Mouse (Mus musculus) forebrain, embryonic 15.5 days (tissue): ENCODE measurements around the gene Cd38. TPM values are rescaled to one million over a fixed set of nuclear protein-coding genes. Genes with fewer than 3 reads are reported as not detected.
A peak's percentile ranks its signal among the peaks of the same experiment; 100 is the strongest.

Experiments
- ATAC-seq: fragments of 200-750 bp; cut with Nextera tagmentation; replicated peaks from 2 replicates; pipeline ENCODE4 v1.8.0; 2017; ENCODE audit warnings: mild to moderate bottlenecking, moderate TSS enrichment, moderate library complexity
- H3K27ac ChIP-seq: fragments of 300-500 bp; sonication (generic); replicated peaks from 2 replicates; pipeline ENCODE4 v1.5.1; 2015; ENCODE audit warnings: mild to moderate bottlenecking, inconsistent platforms
- H3K27me3 ChIP-seq: fragments of 300-500 bp; sonication (generic); 2 replicates; pipeline ENCODE4 v1.6.1; 2015; ENCODE audit warnings: inconsistent platforms
- H3K36me3 ChIP-seq: fragments of 300-500 bp; sonication (generic); 2 replicates; pipeline ENCODE4 v1.6.1; 2015; ENCODE audit warnings: mild to moderate bottlenecking, inconsistent platforms
- H3K4me1 ChIP-seq: fragments of 300-500 bp; sonication (generic); 2 replicates; pipeline ENCODE4 v1.6.1; 2015; ENCODE audit warnings: inconsistent platforms
- H3K4me2 ChIP-seq: fragments of 300-500 bp; sonication (generic); replicated peaks from 2 replicates; pipeline ENCODE4 v1.6.1; 2015; ENCODE audit warnings: mild to moderate bottlenecking, inconsistent platforms
- H3K4me3 ChIP-seq: fragments of 300-500 bp; sonication (generic); 2 replicates; pipeline ENCODE4 v1.5.1; 2015; ENCODE audit warnings: mild to moderate bottlenecking, inconsistent platforms
- H3K9ac ChIP-seq: fragments of 300-500 bp; sonication (generic); replicated peaks from 2 replicates; pipeline ENCODE4 v1.6.1; 2015; ENCODE audit warnings: mild to moderate bottlenecking, inconsistent platforms
- H3K9me3 ChIP-seq: fragments of 300-500 bp; sonication (generic); 2 replicates; pipeline ENCODE4 v1.6.1; 2016; ENCODE audit warnings: inconsistent platforms
- WGBS: fragments of 180-500 bp; shearing (Covaris S2); methylation state at CpG from one replicate; pipeline ENCODE4 v1.1.7; 2015; ENCODE audit warnings: mixed read lengths; 5-methylcytosine and 5-hydroxymethylcytosine counted together
- polyA plus RNA-seq: library from polyadenylated mRNA; unstranded; fragments of >200 nt; fragmentation: Nextera tagmentation; extraction: Ambion mirVana; gene quantifications from 2 replicates; pipeline ENCODE4 v1.2.1, GENCODE M21; 2015

Cd38 gene
- polyA plus RNA-seq, 1 experiment from 2014 or later, result 1.6 TPM

GRCm38 (mm10) chr5:43860670-43861431 lies 7.5 kb upstream of the Cd38 start:
- Histone ChIP-seq H3K4me2 (no peak overlapping the region), H3K27ac (no peak overlapping the region), H3K4me1 (no peaks in the 10 kb centered on the region), H3K27me3 (no peaks in the 10 kb centered on the region), H3K4me3 (no peak overlapping the region), H3K9me3 (no peaks in the 10 kb centered on the region), H3K9ac (no peak overlapping the region), H3K36me3 (no peaks in the 10 kb centered on the region)
- no peak for ATAC-seq
- WGBS, result 78% methylated on average over 5 of the region's 5 CpGs

GRCm38 (mm10) chr5:43863642-43864041 lies 4.7 kb upstream of the Cd38 start:
- Histone ChIP-seq H3K4me3 (no peak overlapping the region), H3K27me3 (no peaks in the 10 kb centered on the region), H3K36me3 (no peaks in the 10 kb centered on the region), H3K4me2 (no peak overlapping the region), H3K27ac (no peak overlapping the region), H3K9me3 (no peaks in the 10 kb centered on the region), H3K4me1 (peaks cover under 1% of the 10 kb centered on the region; the same call in 1 of the 2 replicates), H3K9ac (no peak overlapping the region)
- no peak for ATAC-seq
- WGBS, result 76% methylated on average over 6 of the region's 6 CpGs

DNA sequence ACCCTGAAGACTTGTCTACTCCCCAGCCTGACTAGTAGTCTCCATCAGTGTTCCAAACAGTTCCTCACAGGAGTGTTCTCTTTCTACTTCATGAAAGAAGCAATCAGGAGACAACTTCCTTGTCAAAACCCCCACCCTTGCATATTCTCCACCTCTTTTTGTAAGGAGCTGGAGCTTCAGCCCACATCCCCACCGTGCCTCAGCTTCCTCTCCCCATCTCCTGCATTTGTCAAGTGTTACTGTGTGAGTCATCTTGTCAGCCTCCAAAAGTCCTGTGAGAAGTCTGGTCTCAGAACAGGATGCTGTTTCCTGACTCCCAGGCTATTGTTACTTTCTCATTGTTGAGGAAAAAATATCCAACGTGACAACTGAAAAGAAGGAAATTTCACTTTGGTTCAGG lies 3.0 kb upstream of the Cd38 start:
- Histone ChIP-seq H3K9me3 (no peaks in the 10 kb centered on the region), H3K4me1 (peaks cover 8% of the 10 kb centered on the region), H3K4me2 (no peak overlapping the region), H3K9ac (no peak overlapping the region), H3K27me3 (no peaks in the 10 kb centered on the region), H3K36me3 (no peaks in the 10 kb centered on the region), H3K27ac (no peak overlapping the region), H3K4me3 (no peak overlapping the region)
- no peak for ATAC-seq
- 91% methylated on average over 2 of the region's 2 CpGs for WGBS

DNA sequence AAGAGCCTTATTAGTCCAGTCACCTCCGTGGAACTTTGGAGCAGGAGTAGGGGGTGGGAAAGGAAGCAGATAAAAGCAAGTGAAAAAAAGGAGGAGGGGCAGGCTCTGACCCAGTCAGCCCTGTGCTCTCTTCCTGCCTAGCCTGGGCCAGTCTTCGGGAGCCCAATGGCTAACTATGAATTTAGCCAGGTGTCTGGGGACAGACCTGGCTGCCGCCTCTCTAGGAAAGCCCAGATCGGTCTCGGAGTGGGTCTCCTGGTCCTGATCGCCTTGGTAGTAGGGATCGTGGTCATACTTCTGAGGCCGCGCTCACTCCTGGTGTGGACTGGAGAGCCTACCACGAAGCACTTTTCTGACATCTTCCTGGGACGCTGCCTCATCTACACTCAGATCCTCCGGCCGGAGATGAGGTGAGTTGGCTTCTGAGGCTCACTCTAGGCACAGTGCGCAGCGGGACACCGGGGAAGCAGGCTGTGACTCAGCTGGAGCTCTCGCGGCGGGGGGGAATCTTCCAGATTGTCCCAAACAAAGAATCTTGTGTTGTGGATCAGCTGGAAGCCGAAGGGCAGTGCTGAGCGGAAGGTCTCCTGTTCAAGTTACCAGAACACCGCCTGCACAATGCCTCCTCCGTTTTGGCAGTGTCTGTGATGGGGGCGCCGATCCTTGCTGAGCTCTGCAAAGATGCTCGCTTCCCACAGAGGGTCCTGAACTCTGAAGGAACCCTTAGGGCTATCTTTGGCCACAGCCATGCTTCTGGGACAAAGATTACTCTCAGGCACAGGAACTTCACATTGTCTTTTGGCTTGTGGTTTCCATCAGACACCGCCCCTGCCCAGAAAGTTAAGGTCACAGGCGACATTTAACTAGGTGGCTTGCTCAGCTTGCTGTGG lies 603 bp downstream of the Cd38 start:
- no peaks in the 10 kb centered on the region for H3K27me3 ChIP-seq
- H3K27ac ChIP-seq, result no peak overlapping the region
- H3K9ac ChIP-seq, result peak overlapping the region; percentile 22; the same call in 1 of the 2 replicates
- H3K9me3 ChIP-seq, result no peaks in the 10 kb centered on the region
- H3K4me3 ChIP-seq, result peak overlapping the region; percentile 30
- peaks cover 8% of the 10 kb centered on the region for H3K4me1 ChIP-seq
- 4% methylated on average over 28 of the region's 28 CpGs for WGBS
- no peaks in the 10 kb centered on the region for H3K36me3 ChIP-seq
- ATAC-seq, result 0 out of 2 replicates have a peak, but pooled peaks have one; percentile 35
- H3K4me2 ChIP-seq, result peak overlapping the region; percentile 58

DNA sequence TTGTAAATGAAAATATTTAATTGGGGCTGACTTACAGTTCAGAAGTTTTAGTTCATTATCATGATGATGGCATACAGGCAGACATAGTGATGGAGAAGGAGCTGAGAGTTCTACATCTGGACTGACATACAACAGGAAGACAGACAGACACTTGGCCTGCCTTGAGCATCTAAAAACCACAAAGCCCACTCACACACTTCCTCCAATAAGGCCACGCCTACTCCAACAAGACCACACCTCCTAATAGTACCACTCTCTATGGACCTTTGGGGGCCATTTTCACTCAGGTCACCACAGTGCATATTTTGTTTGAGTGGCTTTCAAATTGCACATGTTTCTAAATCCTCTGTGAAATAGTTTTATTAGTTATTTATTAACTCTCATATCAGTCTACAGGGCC lies 3.5 kb downstream of the Cd38 start:
- 78% methylated on average over 1 of the region's 1 CpGs for WGBS

DNA sequence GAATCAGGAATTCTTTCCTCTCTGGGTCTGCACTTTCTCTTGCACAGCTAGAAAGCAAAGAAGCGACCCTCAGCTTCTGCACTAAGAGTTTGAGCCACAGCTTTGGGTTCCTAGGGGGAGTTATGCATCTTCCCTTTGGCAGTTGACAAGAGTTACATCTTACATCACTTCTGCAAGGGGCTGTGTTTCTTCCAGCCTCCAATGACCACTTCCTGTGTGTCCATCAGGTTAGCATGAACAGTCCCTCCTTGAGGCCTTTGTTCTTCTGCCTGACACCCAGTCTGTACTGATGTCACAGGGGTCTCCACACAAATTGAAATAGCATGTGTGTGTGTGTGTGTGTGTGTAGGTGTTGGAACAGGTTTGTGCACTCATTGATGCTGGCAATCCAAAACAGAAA lies 4.3 kb downstream of the Cd38 start:
- no peak for ATAC-seq
- Histone ChIP-seq H3K36me3 (no peaks in the 10 kb centered on the region), H3K4me1 (peaks cover 8% of the 10 kb centered on the region), H3K9ac (no peak overlapping the region), H3K4me2 (no peak overlapping the region), H3K27me3 (no peaks in the 10 kb centered on the region), H3K9me3 (no peaks in the 10 kb centered on the region), H3K27ac (no peak overlapping the region), H3K4me3 (no peak overlapping the region)
- WGBS, result 72% methylated on average over 1 of the region's 1 CpGs

More for the DNA sequence above, 3.5 kb downstream of the Cd38 start:
- Histone ChIP-seq H3K4me3 (no peak overlapping the region), H3K27me3 (no peaks in the 10 kb centered on the region), H3K4me1 (peaks cover 8% of the 10 kb centered on the region), H3K27ac (no peak overlapping the region), H3K4me2 (no peak overlapping the region), H3K9ac (no peak overlapping the region), H3K9me3 (no peaks in the 10 kb centered on the region), H3K36me3 (no peaks in the 10 kb centered on the region)
- no peak for ATAC-seq

- H3K27ac ChIP-seq, result no peak overlapping the region
- H3K27me3 ChIP-seq, result no peaks in the 10 kb centered on the region
- H3K9me3 ChIP-seq, result no peaks in the 10 kb centered on the region
- H3K9ac ChIP-seq, result no peak overlapping the region
- 87% methylated on average over 3 of the region's 3 CpGs for WGBS
- no peaks in the 10 kb centered on the region for H3K36me3 ChIP-seq
- H3K4me1 ChIP-seq, result no peaks in the 10 kb centered on the region
- no peak overlapping the region for H3K4me2 ChIP-seq
- H3K4me3 ChIP-seq, result no peak overlapping the region
- ATAC-seq, result no peak
Measured at GRCm38 (mm10) chr5:43882034-43882433, 13.7 kb downstream of the Cd38 start.

DNA sequence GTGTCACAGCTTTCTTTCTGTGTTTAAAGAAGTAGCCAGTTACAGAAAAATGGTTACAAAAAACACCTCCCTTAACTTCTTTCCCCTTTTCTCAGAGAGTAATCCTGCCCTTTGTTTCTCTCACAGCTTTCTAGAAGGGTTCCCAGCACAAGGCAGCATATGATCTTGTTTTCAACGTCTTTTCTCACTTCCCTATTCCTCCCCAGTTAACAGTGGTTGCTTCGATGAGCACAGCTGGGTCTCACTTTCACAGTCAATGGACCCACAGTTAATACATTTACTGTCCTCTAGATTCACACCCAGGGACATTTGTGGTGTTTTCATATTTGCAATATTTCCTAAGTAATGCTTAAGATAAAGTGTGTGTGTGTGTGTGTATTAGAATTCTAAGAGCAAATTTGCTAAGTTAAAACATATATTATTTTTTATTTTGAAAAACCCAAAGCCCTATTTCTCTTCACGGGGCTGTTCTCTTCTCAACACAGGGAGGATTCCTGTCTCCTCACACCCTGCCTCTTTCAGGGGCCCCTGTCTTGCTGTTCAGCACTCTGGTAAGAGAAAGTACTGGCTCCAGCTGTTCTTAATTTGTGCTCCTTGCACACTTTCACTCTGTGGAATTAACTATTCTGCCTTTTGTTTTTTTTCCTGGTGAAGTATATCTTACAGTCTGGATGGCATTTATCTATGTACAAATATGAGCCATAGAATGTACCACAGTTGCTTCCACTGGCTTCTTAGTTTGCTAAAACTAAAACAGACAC lies 16.9 kb downstream of the Cd38 start:
- no peak overlapping the region for H3K4me3 ChIP-seq
- no peaks in the 10 kb centered on the region for H3K4me1 ChIP-seq
- WGBS, result 22% methylated on average over 3 of the region's 3 CpGs
- no peak overlapping the region for H3K27ac ChIP-seq
- no peaks in the 10 kb centered on the region for H3K9me3 ChIP-seq
- no peak overlapping the region for H3K4me2 ChIP-seq
- H3K9ac ChIP-seq, result no peak overlapping the region
- no peak for ATAC-seq
- no peaks in the 10 kb centered on the region for H3K36me3 ChIP-seq
- no peaks in the 10 kb centered on the region for H3K27me3 ChIP-seq

DNA sequence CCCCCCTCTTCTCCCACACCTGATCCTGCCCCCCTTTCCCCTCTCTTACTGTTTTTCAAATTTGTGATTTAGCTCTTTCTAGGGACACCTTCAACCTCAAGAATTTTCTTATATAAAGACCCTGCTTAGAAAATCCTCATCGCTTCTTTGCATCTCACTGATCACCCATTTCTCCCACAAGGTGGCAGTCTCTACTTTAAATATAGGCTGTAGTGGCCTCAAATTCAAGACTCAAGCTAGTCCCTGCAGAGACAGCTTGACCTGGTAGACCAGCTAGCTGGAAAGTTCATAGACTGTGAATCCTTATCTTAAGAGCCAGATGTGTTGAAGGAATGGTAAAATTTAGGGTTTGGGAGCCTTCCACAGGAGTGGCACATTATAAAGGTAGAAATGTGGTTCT lies 24.0 kb downstream of the Cd38 start:
- no peak for ATAC-seq
- Histone ChIP-seq H3K4me2 (no peak overlapping the region), H3K36me3 (no peaks in the 10 kb centered on the region), H3K9me3 (no peaks in the 10 kb centered on the region), H3K27me3 (no peaks in the 10 kb centered on the region), H3K9ac (no peak overlapping the region), H3K27ac (no peak overlapping the region), H3K4me3 (no peak overlapping the region), H3K4me1 (no peaks in the 10 kb centered on the region)
- WGBS, result 9% methylated on average over 1 of the region's 1 CpGs

DNA sequence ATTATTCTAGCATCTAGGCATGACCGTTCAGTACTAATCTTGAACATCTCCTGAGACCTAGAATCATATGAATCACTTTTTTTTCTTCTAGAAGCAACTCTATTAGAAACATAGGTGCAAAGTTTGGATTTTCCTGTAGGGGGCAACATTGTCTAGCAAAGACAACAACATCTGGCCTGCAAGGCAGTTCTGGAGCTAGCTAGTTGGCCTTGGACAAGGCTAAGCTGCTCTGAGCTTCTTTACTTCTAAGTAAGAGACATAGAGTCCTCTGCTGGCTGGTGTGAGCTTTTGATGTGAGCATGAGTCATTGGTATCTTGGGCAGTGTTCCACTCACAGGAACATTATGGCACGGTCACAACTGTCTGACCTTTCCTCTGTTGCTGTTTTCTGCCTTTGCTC lies 25.8 kb downstream of the Cd38 start:
- no peaks in the 10 kb centered on the region for H3K36me3 ChIP-seq
- ATAC-seq, result no peak
- no peak overlapping the region for H3K9ac ChIP-seq
- H3K4me3 ChIP-seq, result no peak overlapping the region
- H3K27ac ChIP-seq, result no peak overlapping the region
- no peaks in the 10 kb centered on the region for H3K4me1 ChIP-seq
- WGBS, result 73% methylated on average over 2 of the region's 2 CpGs
- no peaks in the 10 kb centered on the region for H3K9me3 ChIP-seq
- H3K4me2 ChIP-seq, result no peak overlapping the region
- H3K27me3 ChIP-seq, result no peaks in the 10 kb centered on the region

GRCm38 (mm10) chr5:43895931-43896330 lies 27.6 kb downstream of the Cd38 start:
- Histone ChIP-seq H3K9ac (no peak overlapping the region), H3K4me1 (no peaks in the 10 kb centered on the region), H3K27me3 (no peaks in the 10 kb centered on the region), H3K4me2 (no peak overlapping the region), H3K36me3 (no peaks in the 10 kb centered on the region), H3K27ac (no peak overlapping the region), H3K9me3 (no peaks in the 10 kb centered on the region), H3K4me3 (no peak overlapping the region)
- WGBS, result 94% methylated on average over 3 of the region's 3 CpGs
- ATAC-seq, result no peak

DNA sequence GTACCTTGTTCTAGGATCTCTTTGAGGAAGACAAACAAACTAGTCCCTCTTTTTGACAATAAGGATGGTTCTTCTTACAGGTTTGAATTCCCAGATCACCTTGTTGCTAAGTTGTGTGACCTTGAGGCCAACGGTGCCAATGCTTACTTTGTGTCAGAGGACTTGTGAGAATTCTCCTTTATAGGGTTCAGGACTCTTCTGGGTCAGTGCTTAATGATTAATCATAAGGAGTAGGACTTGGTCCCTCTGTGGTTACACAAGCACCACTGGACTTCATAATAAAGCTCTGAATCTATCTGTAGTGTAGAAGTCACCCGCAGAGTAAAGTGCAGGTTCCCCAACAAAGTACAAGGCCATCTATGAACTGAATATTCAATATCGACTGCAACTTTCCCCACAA lies 36.3 kb downstream of the Cd38 start:
- Histone ChIP-seq H3K36me3 (no peaks in the 10 kb centered on the region), H3K9ac (no peak overlapping the region), H3K4me3 (no peak overlapping the region), H3K9me3 (no peaks in the 10 kb centered on the region), H3K4me1 (no peaks in the 10 kb centered on the region), H3K4me2 (no peak overlapping the region), H3K27ac (no peak overlapping the region), H3K27me3 (no peaks in the 10 kb centered on the region)
- WGBS, result 93% methylated on average over 3 of the region's 3 CpGs
- ATAC-seq, result no peak
